In genomic region chr9:63109782-63110087, GRCm38 (mm10) we compare ENCODE assay signal across 8 mouse cellular contexts. TPM values are rescaled to one million over a fixed set of nuclear protein-coding genes. Genes with fewer than 3 reads are reported as not detected.
DNase-seq lines count a peak whose midpoint lies in the region; ATAC-seq and TF ChIP-seq lines count a peak whose summit lies in the region.

No protein-coding gene starts in this region.

- no peak for ATAC-seq in hindbrain, embryonic 12.5 days (ENCODE audit: low FRiP score)
- no peak for ATAC-seq in liver, embryonic 16.5 days (ENCODE audit: low read depth)
- ATAC-seq in inflammation-experienced regulatory T-cells, adult 6 months, result no peak

- DNase-seq in layer of hippocampus, adult 2 months (ENCODE audit: low spot score in 2 of 2), result no peak
- DNase-seq in layer of hippocampus, adult 11-12 months (ENCODE audit: low spot score), result no peak
- no peak for DNase-seq in left cerebral cortex, adult 9 months (ENCODE audit: low spot score in 2 of 2)
- no peak for DNase-seq in urinary bladder, adult 18-20 months (ENCODE audit: low spot score in 2 of 2)

- 31% methylated on average over 2 of the region's 2 CpGs for WGBS in hindbrain, embryonic 12.5 days
- 48% methylated on average over 2 of the region's 2 CpGs for WGBS in liver, embryonic 16.5 days (ENCODE audit: insufficient replicate concordance)
- WGBS in olfactory bulb, adult 2 months, result 38% methylated on average over 2 of the region's 2 CpGs

- H3K4me1 ChIP-seq in hindbrain, embryonic 12.5 days, result peaks cover 15% of the 10 kb centered on the region
- no peaks in the 10 kb centered on the region; the same call in 1 of the 2 replicates for H3K4me1 ChIP-seq in liver, embryonic 16.5 days (ENCODE audit: control insufficient read depth, low read depth, low read length)
- peaks cover 10% of the 10 kb centered on the region for H3K4me1 ChIP-seq in olfactory bulb, adult 2 months (ENCODE audit: control insufficient read depth, insufficient read depth, low read length)

- no peaks in the 10 kb centered on the region for H3K36me3 ChIP-seq in hindbrain, embryonic 12.5 days
- H3K36me3 ChIP-seq in liver, embryonic 16.5 days (ENCODE audit: control insufficient read depth, insufficient read depth), result no peaks in the 10 kb centered on the region

- H3K4me3 ChIP-seq in layer of hippocampus, adult 2 months, result peak overlapping the region; percentile 53
- no peak overlapping the region for H3K4me3 ChIP-seq in hindbrain, embryonic 12.5 days
- no peak overlapping the region for H3K4me3 ChIP-seq in liver, embryonic 16.5 days (ENCODE audit: low read depth, low read length)
- no peak overlapping the region for H3K4me3 ChIP-seq in olfactory bulb, adult 2 months (ENCODE audit: insufficient read depth, low read depth, low read length)

- H3K9me3 ChIP-seq in hindbrain, embryonic 12.5 days (replicated peaks), result no peaks in the 10 kb centered on the region; the same call in 1 of the 2 replicates
- no peaks in the 10 kb centered on the region; the same call in 1 of the 2 replicates for H3K9me3 ChIP-seq in liver, embryonic 16.5 days (replicated peaks; ENCODE audit: control insufficient read depth, low read length)

- H3K27me3 ChIP-seq in hindbrain, embryonic 12.5 days, result no peaks in the 10 kb centered on the region
- H3K27me3 ChIP-seq in liver, embryonic 16.5 days (ENCODE audit: control insufficient read depth, insufficient read depth, low read depth, low read length), result 0 out of 2 replicates have a peak, but pooled peaks cover 6% of the 10 kb centered on the region

- H3K9ac ChIP-seq in hindbrain, embryonic 12.5 days, result no peak overlapping the region
- H3K9ac ChIP-seq in liver, embryonic 16.5 days (ENCODE audit: low read depth, low read length), result no peak overlapping the region

- H3K27ac ChIP-seq in layer of hippocampus, adult 2 months, result peak overlapping the region; percentile 97
- H3K27ac ChIP-seq in hindbrain, embryonic 12.5 days, result peak overlapping the region; percentile 85
- H3K27ac ChIP-seq in liver, embryonic 16.5 days (ENCODE audit: low read length), result peak overlapping the region; percentile 76; the same call in 1 of the 2 replicates
- peak overlapping the region; percentile 67; the same call in 1 of the 2 replicates for H3K27ac ChIP-seq in olfactory bulb, adult 2 months (ENCODE audit: insufficient read depth, low read depth, low read length)

- TF ChIP-seq POLR2A in olfactory bulb, adult 2 months (IDR thresholded peaks at IDR 0.05; ENCODE audit: insufficient read depth, low read depth, low read length), result no peak

- TF ChIP-seq CTCF in layer of hippocampus, adult 2 months (conservative IDR thresholded peaks at IDR 0.05), result no peak
- no peak for TF ChIP-seq CTCF in olfactory bulb, adult 2 months (IDR thresholded peaks at IDR 0.05; ENCODE audit: insufficient read depth, low read depth, low read length)

- peak overlapping the region; percentile 82 for H3K4me2 ChIP-seq in hindbrain, embryonic 12.5 days (replicated peaks)
- H3K4me2 ChIP-seq in liver, embryonic 16.5 days (ENCODE audit: low read depth, low read length), result no peak overlapping the region

RNA-seq across cellular contexts. Expression of gene Skor1, which starts 39.0 kb away (rescaled TPM):
- under 1 TPM; 0.20 to 0.27 TPM for total RNA-seq in layer of hippocampus, adult 2 months (2021)
- 24.0 and 27.1 TPM in 2 replicates for polyA plus RNA-seq in hindbrain, embryonic 12.5 days (2016; fragmentation: Nextera tagmentation; extraction: Ambion mirVana)
- not detected in 2 replicates for polyA plus RNA-seq in liver, embryonic 16.5 days (2015; fragmentation: Nextera tagmentation; extraction: Ambion mirVana)
- not detected in 2 replicates for polyA plus RNA-seq in olfactory bulb, adult 2 months (2012; ENCODE audit: insufficient read depth, insufficient read length, low replicate concordance, missing spikeins)
- not detected for polyA plus RNA-seq in inflammation-experienced regulatory T-cells, adult 6 months (2017; shearing (Covaris generic))

Comparison
In these comparisons a context has a peak if more than half of its experiments do, and no peak if none do; other contexts are left out.
1. RNA of gene Skor1, which starts 39.0 kb away (polyA plus RNA-seq): 24.0 to 27.1 TPM in hindbrain, embryonic 12.5 days; not detected in liver, embryonic 16.5 days, not detected in olfactory bulb, adult 2 months and not detected in inflammation-experienced regulatory T-cells, adult 6 months; every median in the first group is over 10 times any median in the second.
2. Peak in every context shown above with its lines, with median percentiles within 50 percentile points of each other: H3K27ac ChIP-seq.